Mouse (Mus musculus) mammary gland, adult 2 months (tissue): Measurements from ENCODE around the gene Hspb3. TPM values are rescaled to one million over a fixed set of nuclear protein-coding genes. Genes with fewer than 3 reads are reported as not detected.

Experiments used
- polyA plus RNA-seq: library from polyadenylated mRNA; depleted of rRNA; stranded (reverse); fragments of >200 nt; gene quantifications from 2 replicates; pipeline ENCODE4 v1.2.3, GENCODE M21; 2012; ENCODE audit warnings: low replicate concordance; rRNA removed

Gene Hspb3
- polyA plus RNA-seq, result 9.9 TPM in 1 of 2 replicates, not detected in the other

GRCm38 (mm10) chr13:113663151-113663779 is at the start of gene Hspb3:
TSS of gene Hspb3 (minus strand) at chr13:113663676.

GRCm38 (mm10) chr13:113617891-113618823 is 45.3 kb downstream of the Hspb3 start, which contains the start of gene Snx18:
TSS of gene Snx18 (minus strand) at chr13:113618564.

Other genes starting within 250 kb of the Hspb3 start
- 15.9 and 30.6 TPM in 2 replicates for gene Snx18, start 45.1 kb downstream of the Hspb3 start, polyA plus RNA-seq
- gene Arl15, start 130.8 kb upstream of the Hspb3 start, polyA plus RNA-seq, result 2.9 and 7.8 TPM in 2 replicates